Mouse (Mus musculus): ENCODE results near the gene Gtf2h4.

- TF ChIP-seq POLR2A (IDR thresholded peaks at IDR 0.05; ENCODE audit: borderline replicate concordance, control insufficient read depth, low read depth, low read length): no peak
- no peak for TF ChIP-seq CTCF (IDR thresholded peaks at IDR 0.05; ENCODE audit: control insufficient read depth, insufficient read depth, low read length)
Measured at GRCm38 (mm10) chr17:35720340-35720727, 46.8 kb upstream of the Gtf2h4 start.
